Mouse (Mus musculus) frontal cortex, postnatal 36 days (tissue): ENCODE measurements around the gene Gm4969.
"Not testable (repeated sequence)": the region's sequence is repeated elsewhere in the genome, so short reads cannot be mapped to it uniquely, and the experiment has no call there.

Source experiments
- DNase-seq, 2 experiments: peaks; one replicate each; pipeline ENCODE4 v3.0.0; 2022; ENCODE audit warnings: low spot score in 2 of 2

Gene Gm4969

DNA sequence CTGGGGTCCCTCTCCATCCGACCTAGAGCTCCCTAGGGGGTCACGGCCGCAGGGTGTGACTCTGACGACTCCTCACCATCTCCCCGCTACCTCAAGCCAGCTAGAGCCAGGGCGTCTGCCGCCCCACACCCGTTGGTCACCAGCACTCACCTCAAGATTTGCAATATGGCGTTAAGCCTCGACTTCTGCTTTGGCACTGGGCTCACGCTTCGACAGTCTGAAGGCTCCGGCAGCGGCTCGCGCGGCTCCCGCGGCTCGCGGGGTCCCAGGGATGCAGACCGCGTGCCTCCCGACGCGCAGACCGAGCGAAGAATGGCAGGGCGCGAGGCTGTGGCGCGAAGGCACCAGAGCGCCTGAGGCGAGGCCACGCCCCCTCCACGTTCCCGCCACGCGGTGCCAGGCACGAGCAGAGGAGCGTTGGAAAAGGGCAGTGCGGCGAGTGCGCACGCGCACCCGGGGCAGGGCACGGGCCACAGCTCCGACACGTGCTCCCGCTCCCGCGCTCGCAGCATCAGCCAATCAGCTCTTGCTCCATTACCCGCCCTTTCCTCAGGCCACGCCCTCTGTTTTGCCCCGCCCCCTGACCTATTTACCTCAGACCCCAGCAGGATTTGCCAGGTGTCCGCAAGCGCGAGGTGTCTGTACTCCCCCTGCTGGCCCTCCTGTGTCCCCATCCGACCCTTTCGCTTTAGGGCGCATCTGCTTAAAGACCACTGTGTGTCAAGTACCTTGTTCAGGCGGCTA lies at the start of gene Gm4969:
Gene Gm4969 (minus strand): TSS at position 341 of the 744 bp plus-strand sequence.
- DNase-seq, result peak; percentile 49 to 51

DNA sequence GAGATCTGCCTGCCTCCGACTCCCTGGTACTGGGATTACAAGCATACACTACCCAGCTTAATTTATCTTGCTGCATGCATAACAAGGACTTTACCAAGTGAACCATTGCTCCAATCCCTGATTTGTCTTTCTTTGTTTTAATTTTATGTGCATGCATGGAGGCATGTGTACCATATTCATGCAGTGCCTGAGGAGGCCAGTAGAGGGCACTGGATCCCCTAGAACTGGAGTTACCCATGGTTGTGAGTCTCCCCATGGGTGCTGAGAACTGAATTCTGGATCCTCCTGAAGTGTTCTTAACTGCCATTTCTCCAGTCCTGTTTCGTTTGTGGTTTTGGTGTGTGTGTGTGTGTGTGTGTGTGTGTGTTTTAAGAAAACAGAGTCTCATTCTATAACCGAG lies 48.8 kb upstream of the Gm4969 start:
- no peak for DNase-seq

DNA sequence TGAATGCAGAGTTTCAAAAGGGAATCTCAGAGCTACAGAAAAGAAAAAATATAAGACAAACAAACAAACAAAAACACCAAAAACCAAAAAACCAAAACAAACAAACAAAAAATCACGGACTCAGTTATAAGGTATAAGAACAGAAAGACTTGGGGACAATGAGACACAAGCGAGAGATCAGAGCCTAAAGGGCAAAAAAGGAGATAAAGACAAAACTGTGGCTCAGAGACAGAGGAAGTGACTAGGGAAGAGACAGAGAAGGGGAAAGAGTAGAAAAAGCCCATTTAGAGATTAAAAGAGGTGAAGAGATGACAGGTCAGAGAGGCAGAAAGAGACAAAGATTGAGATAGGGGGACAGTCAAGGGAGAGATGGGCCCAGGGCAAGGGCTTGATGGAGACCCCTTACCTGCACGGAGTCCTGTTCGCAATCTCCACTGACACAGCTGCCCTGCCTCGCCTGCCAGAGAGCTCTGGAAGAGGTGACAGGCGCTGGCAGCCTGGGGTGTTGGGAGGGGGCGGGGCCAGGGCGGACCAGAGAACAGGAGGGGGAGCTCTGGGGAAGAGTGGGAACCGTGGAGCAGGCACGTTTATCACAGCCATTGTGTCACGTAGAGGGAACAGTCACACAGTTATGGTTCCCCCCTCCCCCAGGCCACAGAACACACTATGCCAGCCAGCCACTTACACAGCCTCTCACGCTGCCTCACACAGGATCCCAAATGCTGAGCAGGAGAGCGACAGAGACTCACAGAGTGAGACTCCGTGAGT lies 47.7 kb upstream of the Gm4969 start, which contains the start of gene Gipr:
Gene Gipr (minus strand): TSS at position 472 of the 768 bp plus-strand sequence.
- no peak for DNase-seq

DNA sequence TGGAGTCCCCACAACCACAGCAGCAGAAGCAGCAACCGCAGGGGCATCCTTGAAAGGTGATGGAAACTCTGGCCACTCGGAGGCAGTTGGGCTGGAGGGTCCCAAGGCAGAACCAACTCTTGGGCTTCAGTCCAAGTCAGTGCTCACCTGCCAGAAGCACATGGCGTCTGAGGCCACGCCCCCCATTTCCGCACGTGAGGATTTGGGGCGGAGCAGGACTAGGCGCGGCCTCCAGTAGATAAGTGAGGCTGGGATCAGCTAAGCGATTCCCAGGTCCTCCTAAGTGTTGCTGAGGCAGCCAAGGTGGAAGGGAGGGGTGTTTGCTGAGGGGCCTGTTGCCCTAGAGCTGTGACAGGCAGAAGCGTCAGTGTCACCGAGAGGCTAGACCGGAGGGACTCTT lies 46.8 kb upstream of the Gm4969 start:
- no peak for DNase-seq

DNA sequence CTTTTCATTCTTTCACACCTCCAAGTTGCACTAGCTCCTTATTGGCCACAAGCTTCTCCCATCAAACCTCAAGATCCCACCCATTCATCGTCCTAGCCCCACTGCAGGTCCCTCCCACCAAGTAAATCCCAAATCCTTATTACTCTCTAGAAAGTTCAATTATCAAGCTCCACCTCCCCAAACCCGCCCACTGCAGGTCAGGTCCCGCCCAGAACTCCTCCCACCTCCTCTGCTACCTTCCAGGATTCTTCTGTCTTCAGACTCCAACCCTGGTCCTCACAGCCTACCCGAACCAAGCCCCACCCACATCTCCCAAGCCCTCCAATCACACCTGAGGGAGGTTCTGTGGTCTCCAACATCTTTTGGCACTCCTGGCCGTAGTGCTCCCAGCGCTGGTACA lies 46.0 kb upstream of the Gm4969 start:
- no peak for DNase-seq

DNA sequence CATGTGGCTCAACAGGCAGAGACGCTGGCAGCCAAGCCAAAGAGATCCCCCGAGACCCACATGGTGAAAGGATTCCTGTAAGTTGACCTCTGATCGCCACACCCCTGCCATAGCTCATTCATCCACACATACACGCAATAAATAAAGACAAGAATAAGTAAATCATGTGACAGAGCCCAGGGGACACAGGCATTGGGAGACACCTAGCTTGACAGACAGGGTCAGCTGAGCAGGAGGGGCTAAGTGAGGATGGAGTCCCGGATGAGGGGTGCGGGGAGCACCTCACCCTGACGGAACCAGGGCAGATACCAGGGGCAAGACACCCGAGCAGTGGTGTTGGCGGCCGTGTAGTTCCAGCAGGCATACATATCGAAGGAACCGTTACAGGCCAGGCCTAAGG lies 45.6 kb upstream of the Gm4969 start:
- DNase-seq, result no peak

DNA sequence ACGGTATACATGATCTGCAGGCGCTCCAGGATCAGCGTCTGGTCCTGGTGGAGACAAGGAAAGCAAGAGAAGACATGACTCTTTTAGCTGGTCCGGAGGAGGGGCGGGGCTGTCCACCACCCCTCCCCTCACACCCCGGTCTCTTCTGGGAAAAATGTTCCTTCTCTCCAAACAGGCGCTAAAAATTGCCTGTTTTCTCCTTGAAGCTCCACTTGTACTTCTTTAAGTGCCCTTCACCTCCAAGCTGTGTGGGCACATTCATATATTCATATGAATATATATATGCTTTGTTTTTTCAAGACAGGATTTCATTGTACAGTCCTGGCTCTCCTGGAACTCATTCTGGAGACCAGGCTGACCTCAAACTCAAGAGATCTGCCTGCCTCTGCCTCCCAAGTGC lies 44.8 kb upstream of the Gm4969 start:
- no peak for DNase-seq

DNA sequence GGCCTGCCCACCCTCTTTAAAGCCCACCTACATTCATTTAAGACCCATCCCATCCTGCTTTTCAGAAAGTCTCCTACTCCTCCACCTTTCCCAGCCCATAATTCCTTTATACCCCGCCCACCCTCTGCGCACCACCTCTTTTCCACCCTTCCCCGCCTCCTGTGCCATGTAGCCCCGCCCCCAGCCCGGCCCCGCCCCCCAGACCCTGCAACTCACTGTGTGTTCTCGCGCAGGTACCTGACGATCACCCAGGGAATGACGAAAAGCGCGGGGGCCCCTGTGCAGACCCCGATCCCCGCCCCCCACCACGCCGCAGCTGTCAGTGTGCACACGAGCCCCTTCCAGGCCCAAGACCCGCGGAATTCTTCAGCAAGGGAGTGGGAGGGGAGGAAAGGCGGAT lies 41.9 kb upstream of the Gm4969 start:
- no peak for DNase-seq

DNA sequence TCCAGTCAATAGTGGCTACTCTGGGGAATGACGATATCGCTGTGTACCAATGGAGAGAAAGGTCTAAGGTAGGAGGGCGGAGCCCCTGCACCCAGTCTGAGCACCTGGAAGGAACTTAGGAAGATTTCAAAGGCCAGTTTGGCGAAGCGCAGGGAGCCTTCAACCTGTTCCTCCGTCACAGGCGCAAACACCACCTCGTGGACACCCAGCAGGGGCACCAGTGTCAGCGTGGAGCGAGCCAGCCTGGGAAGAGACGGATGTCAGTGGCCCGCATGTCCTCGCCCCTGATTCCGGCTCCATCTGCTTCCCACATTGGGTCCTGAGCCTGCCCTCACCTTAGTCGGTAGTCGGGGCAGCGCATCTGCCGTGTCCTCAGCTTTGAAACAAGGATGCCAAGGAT lies 41.2 kb upstream of the Gm4969 start:
- DNase-seq, result no peak

DNA sequence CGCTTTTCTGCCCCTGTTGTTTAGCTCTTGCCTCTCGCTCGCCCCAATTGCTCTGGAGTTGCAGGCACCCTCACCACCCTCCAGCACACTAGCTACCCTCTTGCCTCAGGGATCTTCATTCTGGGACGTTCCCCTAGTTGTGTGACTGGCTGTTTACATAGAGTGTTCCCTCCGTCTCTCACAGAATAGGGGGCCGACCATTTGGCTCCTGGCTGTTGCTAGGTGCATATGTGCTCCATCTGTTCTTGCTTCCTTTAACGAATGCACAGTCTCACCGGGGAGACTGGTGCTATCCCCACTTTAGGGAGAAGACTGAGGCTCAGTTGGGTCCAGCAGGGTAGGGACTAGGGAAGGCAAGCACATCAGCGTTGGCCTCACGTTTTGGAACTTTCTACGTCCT lies 40.4 kb upstream of the Gm4969 start:
- DNase-seq, result no peak

DNA sequence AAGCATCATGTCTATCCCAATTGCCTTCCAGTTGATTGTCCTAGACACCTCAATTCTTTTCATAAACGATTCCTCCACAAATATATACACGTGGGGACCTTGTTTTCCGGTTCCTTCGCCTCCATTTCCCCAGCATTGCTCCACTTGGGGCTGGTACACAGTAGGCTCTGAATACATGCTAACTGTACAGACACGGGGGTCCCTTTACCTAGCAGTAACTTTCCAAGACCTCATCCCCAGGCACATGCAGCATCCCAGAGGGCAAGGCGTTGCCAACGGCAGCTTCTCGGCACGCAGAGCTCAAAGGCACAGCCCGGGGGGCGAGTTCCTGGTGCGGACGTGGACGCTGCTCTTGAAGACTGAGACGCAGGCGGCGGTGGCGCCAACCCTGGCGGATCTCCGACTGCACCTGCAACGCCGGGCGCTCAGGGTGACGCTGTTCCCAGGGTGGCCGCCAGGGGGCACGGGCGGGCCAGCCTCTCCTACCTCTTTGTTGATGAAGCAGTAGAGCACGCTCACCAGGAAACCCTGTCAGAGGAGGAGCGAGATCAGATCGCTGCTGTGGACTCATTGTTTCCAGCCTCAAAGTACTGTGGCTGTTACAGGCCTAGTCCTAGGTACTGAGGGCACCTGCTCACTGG lies 39.1 kb upstream of the Gm4969 start:
- peak; percentile 95 to 96 for DNase-seq

DNA sequence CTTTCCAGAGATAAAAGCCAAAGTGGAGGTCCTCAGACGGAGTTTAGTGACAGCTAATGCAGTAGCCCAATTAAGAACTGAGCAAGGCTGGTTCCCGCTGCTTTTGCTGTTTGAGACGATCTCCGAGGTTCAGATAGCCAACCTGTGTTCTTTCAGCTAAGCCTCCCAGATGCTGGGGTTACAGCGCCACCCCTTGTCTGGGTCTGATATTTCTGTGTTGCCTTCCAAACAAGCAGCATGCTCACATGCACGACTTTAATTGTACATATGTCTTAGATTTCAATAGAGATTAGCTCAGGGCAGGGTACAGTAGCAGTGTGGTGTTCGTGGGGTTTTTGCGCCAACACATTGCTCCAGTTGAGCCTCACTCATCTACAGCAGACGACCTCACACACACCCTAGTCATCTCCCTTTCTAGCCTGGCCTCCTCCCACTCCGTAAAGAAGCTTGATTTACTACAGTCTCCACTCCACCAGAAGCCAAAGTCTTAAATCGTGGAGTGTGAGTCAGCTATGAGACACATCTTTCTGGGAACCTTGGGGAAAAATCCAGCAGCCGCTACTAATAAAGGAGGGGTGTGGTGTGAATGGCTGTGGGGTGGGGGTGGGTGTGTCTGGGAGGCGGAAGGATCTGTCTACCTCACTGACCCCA lies 37.8 kb upstream of the Gm4969 start:
- DNase-seq, result no peak

DNA sequence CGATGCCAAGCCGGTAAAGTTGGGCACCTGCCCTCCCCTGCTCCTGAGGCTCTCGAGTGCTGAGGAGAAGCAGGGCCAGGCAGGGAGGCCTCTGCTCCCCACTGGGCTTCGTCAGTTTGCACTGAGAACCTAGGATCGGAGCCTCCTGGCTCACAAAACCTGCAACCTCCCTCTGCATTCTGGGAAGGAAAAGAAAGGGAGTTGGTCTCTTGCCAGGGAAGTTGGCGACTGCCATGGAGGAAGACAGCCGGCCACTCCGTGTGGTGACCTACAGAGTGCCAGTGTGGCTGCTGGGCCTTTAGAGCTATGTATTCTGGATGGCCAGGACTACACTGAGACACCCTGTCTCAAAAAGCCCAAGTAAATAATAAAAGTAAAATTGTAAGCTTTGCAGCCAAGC lies 36.6 kb upstream of the Gm4969 start:
- no peak for DNase-seq

DNA sequence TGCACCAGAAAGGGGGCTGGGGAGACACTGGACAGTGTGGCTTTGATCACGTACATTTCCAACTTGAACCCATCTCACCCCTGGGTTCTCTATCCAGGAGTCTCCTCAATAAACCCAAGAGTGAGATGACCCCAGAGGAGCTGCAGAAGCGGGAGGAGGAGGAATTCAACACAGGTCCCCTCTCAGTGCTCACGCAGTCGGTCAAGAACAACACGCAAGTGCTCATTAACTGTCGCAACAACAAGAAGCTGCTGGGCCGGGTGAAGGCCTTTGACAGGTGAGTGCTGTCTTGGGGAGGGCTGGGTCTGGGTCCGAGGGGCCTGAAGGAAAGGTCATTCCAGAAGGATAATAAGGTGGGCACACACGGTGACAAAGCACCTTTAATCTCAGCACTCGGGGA lies 33.0 kb upstream of the Gm4969 start:
- DNase-seq, result not testable (repeated sequence)

DNA sequence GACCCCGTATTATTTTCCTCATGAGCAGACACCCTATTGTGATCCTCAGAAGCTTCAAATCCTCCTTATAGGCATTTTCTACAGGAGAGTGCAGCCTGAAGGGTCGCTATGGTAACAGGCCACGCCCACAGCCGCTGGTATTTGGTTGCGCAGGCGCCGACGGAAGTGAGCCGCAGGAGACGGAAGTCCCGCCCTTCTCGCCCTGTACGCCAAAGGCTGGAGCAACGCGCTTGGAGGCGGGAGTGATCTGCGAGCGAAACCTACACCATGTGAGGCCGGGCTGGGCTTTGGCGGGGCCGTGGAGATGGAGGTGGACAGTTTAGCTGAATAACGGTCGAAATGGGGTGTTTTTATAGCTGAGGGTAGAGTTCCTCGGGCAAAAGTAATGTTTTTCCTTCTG lies 31.5 kb upstream of the Gm4969 start, which contains the start of gene Snrpd2:
Gene Snrpd2 (plus strand): TSS at position 97 of the 400 bp plus-strand sequence.
- DNase-seq, result peak; percentile 95 to 96

DNA sequence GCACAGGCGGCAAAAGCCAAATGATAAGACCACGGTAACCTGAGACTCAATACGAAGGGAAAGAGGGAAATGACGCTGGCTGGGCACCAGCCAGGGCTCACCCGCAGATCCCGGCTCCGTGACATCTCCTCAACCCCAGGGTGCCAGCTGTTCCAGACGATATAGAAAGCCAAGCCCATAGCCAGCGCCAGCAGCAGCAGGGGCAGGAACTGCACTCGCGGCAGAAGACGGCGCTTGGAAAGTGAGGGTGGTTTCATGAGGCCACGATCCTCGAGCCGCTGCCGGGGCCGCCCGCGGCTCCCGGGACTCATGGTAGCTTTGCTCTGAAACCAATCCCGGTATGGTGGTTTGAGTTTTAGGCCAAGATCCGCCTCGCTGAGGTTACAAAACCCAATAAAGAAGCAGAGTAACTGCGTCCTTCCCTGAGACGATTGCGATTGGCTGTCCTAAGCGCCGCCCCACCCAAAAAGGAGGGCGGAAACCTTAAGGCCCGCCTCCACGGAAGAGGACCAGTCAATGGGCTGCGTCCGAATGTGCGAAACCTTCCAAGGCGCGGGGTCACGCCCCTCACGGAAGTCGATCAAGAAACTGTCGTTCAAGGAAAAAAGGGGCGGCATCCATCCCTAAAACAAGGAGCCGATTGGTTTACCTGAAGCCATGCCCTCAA lies 30.8 kb upstream of the Gm4969 start, which contains the start of gene Qpctl:
Gene Qpctl (minus strand): TSS at position 417 of the 667 bp plus-strand sequence.
- peak; percentile 97 to 98 for DNase-seq

DNA sequence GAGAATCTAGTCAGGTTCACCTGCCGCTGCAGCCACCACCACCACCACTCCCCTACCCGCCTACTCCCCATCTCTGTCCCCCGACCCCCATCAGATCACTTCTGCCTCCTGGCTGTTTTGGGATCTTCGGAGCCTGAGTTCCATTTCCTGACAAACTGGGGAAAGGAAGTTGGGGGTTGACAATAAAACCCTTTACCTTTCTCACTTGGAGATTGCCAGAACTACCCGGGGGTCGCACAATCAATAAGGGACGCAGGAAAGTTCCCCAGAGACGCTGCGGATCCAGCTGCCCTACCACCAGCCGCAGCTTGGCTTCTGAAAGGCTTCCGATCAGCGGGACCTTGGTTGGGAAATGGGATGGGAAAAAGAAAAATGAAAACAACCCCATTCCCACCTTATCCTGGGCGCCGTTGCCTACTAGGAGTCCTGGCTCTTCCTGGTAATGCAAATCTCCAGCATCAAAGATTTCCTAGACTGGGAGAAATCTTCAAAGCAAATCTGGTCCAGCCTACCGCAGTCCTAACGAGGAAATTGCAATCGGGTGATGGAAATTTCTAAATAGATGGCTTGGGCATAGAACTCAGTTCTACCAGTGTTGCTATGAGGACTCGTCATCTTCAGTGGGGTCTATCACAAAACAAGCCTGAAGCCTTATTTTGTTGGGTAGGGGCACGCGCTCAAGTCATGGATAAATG lies 30.2 kb upstream of the Gm4969 start:
- no peak for DNase-seq

DNA sequence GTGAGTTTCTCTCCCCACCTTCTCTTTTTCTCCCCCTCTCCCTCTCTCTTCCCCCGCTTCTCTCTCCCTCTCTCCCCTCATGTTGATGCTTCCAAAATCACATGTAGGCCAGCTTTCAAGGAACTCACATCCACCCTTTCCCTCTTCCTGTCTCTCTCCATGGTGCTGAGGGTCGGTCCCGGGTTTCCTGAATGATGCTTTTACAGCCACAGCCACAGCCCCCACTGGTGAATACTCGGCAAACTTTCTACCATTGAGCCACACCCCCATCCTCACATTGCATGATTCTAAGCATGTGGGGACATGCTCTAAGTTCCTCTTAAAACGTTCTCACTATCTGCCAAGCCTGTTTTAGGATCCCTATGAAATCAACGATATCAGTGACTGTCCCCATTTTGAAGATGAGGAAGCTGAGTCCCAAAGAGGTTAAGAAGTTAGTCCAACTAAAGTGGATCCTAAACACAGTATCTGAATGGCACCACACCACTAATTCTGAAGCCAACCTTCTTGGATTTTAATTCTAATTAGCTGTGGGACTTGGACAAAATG lies 29.4 kb upstream of the Gm4969 start:
- DNase-seq, result no peak

DNA sequence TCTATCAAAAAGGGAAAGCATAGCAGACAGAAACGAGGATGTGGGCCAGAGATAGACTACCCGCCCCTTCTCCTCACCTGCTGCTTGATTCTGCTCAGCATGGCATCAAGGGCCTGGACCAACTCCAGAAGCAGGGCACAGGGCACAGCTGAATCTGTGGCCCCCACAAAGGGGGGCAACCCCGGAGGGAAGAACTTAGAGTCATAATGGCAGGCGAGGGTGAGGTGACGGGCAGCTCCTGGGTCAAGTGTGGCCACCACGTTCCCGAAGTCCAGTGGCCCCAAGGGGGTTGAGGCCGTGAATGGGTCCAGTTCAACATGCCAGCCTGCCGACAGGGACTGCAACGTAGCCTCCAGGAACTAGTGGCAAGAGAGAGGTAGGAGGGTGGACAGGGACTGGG lies 28.6 kb upstream of the Gm4969 start:
- DNase-seq, result no peak

DNA sequence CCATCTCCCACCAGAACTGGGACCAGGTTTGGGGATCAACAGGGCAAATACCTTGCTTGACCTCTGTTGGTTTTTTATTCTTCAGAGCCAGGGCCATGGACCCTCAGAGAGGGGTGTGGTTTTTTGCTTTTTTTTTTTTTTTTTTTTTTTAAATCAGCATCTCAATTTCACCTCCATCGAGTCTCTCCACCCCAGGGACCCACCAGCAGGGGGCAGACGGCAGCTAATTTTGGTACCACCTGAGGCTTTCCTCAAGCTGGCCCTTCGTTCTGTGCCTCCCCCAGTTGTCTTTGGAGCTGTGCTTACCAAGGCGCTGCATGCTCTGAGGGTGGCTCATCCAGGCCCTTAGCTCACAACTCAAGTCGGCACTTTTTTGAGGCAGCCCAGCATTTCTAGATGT lies 19.2 kb upstream of the Gm4969 start:
- peak in 1 of 2 experiments; percentile 60 for DNase-seq
